Mouse (Mus musculus): ENCODE measurements around the gene Tenm2. TPM values are rescaled to one million over a fixed set of nuclear protein-coding genes. Genes with fewer than 3 reads are reported as not detected.

Gene Tenm2
- total and polyA plus RNA-seq, 3 experiments = not detected

GRCm38 (mm10) chr11:36395803-36396710 lies 839.7 kb downstream of the Tenm2 start:
- TF ChIP-seq SIN3A (IDR thresholded peaks at IDR 0.05; ENCODE audit: low read length) = no peak
- no peak for TF ChIP-seq TAL1 (IDR thresholded peaks at IDR 0.05; ENCODE audit: low read length)
- no peak for TF ChIP-seq MAZ (IDR thresholded peaks at IDR 0.05; ENCODE audit: low read depth, low read length)
- TF ChIP-seq ZMIZ1 (IDR thresholded peaks at IDR 0.05; ENCODE audit: low read depth, low read length) = no peak
- no peak for TF ChIP-seq TBP (IDR thresholded peaks at IDR 0.05; ENCODE audit: low read depth, low read length)
- TF ChIP-seq JUND (IDR thresholded peaks at IDR 0.05; ENCODE audit: low read depth, low read length) = no peak
- no peak for TF ChIP-seq USF2 (IDR thresholded peaks at IDR 0.05; ENCODE audit: borderline replicate concordance in 1 of 2, insufficient read depth in 1 of 2, low read depth in 1 of 2, low read length in 2 of 2)
- TF ChIP-seq POLR2AphosphoS5 (IDR thresholded peaks at IDR 0.05; ENCODE audit: borderline replicate concordance, low read depth, low read length) = no peak
- no peak for TF ChIP-seq ELF1 (IDR thresholded peaks at IDR 0.05; ENCODE audit: low read depth, low read length)
- TF ChIP-seq E2F4 (IDR thresholded peaks at IDR 0.05; ENCODE audit: borderline replicate concordance, low read depth, low read length) = no peak
- TF ChIP-seq CHD1 (IDR thresholded peaks at IDR 0.05; ENCODE audit: low read depth, low read length) = no peak
- no peak for TF ChIP-seq CTCF (IDR thresholded peaks at IDR 0.05 in 2 of 3, conservative IDR thresholded peaks at IDR 0.05 in 1 of 3; ENCODE audit: control insufficient read depth in 1 of 3, insufficient read depth in 1 of 3, low read depth in 2 of 3, low read length in 3 of 3, poor library complexity in 1 of 3, severe bottlenecking in 1 of 3)
- no peak for TF ChIP-seq MEF2A (IDR thresholded peaks at IDR 0.05; ENCODE audit: extremely low read depth, insufficient replicate concordance, low read depth, low read length, poor library complexity, severe bottlenecking)
- peak; percentile 15 for DNase-seq (ENCODE audit: low read depth, low spot score)
- H3K9me3 ChIP-seq (replicated peaks; ENCODE audit: insufficient read depth, low read length) = no peaks in the 10 kb centered on the region

GRCm38 (mm10) chr11:36384696-36385095 lies 851.1 kb downstream of the Tenm2 start:
- Histone ChIP-seq H3K9ac (ENCODE audit: control insufficient read depth, low read depth, low read length, poor library complexity, severe bottlenecking) (no peak overlapping the region), H3K4me1 (ENCODE audit: control insufficient read depth in 1 of 2, insufficient read depth in 2 of 2, low read length in 2 of 2) (no peaks in the 10 kb centered on the region), H3K79me2 (ENCODE audit: control insufficient read depth, insufficient read depth, low read length, poor library complexity) (no peaks in the 10 kb centered on the region), H3K4me3 (ENCODE audit: control insufficient read depth in 1 of 2, insufficient read depth in 1 of 2, low read depth in 2 of 2, low read length in 2 of 2) (no peak overlapping the region), H3K9me3 (replicated peaks; ENCODE audit: insufficient read depth, low read length) (no peaks in the 10 kb centered on the region), H3K27me3 (ENCODE audit: control insufficient read depth in 1 of 2, insufficient read depth in 2 of 2, low read length in 2 of 2) (no peaks in the 10 kb centered on the region), H3K27ac (ENCODE audit: control insufficient read depth, low read depth, low read length) (no peak overlapping the region), H3K36me3 (ENCODE audit: control insufficient read depth in 1 of 2, insufficient read depth in 2 of 2, low read length in 2 of 2) (no peaks in the 10 kb centered on the region)
- TF ChIP-seq E2F4 (IDR thresholded peaks at IDR 0.05; ENCODE audit: borderline replicate concordance, low read depth, low read length) (no peak), TAL1 (IDR thresholded peaks at IDR 0.05; ENCODE audit: low read length) (no peak), USF1 (IDR thresholded peaks at IDR 0.05; ENCODE audit: low read depth, low read length) (no peak), POLR2AphosphoS2 (IDR thresholded peaks at IDR 0.05; ENCODE audit: low read length) (no peak), CHD2 (IDR thresholded peaks at IDR 0.05; ENCODE audit: low read length) (no peak), TCF12 (IDR thresholded peaks at IDR 0.05; ENCODE audit: low read depth, low read length) (no peak), POLR2AphosphoS5 (IDR thresholded peaks at IDR 0.05; ENCODE audit: borderline replicate concordance, low read depth, low read length) (no peak), KAT2A (conservative IDR thresholded peaks at IDR 0.05; ENCODE audit: low read depth, low read length) (no peak), ELF1 (IDR thresholded peaks at IDR 0.05; ENCODE audit: low read depth, low read length) (no peak), MYB (IDR thresholded peaks at IDR 0.05; ENCODE audit: low read depth, low read length) (no peak), ZMIZ1 (IDR thresholded peaks at IDR 0.05; ENCODE audit: low read depth, low read length) (no peak), MAFK (IDR thresholded peaks at IDR 0.05; ENCODE audit: borderline replicate concordance, low read depth, low read length) (no peak)
- no peak for DNase-seq (ENCODE audit: low read depth, low spot score)

More at GRCm38 (mm10) chr11:36395803-36396710, 839.7 kb downstream of the Tenm2 start:
- no peak overlapping the region for H3K9ac ChIP-seq (ENCODE audit: control insufficient read depth, low read depth, low read length, poor library complexity, severe bottlenecking)
- H3K79me2 ChIP-seq (ENCODE audit: control insufficient read depth, insufficient read depth, low read length, poor library complexity) = no peaks in the 10 kb centered on the region
- H3K4me3 ChIP-seq (ENCODE audit: control insufficient read depth in 1 of 2, insufficient read depth in 1 of 2, low read depth in 2 of 2, low read length in 2 of 2) = no peak overlapping the region
- no peaks in the 10 kb centered on the region for H3K27me3 ChIP-seq (ENCODE audit: control insufficient read depth in 1 of 2, insufficient read depth in 2 of 2, low read length in 2 of 2)
- H3K27ac ChIP-seq (ENCODE audit: control insufficient read depth, low read depth, low read length) = no peak overlapping the region
- H3K36me3 ChIP-seq (ENCODE audit: control insufficient read depth in 1 of 2, insufficient read depth in 2 of 2, low read length in 2 of 2) = no peaks in the 10 kb centered on the region
- no peaks in the 10 kb centered on the region for H3K4me1 ChIP-seq (ENCODE audit: control insufficient read depth in 1 of 2, insufficient read depth in 2 of 2, low read length in 2 of 2)

Data from MEL (cell line).